Mouse (Mus musculus) heart, embryonic 11.5 days (tissue): ENCODE results near the gene Dnah3. TPM values are rescaled to one million over a fixed set of nuclear protein-coding genes. Genes with fewer than 3 reads are reported as not detected.

Experiments used
- ATAC-seq: fragments of 200-750 bp; cut with Nextera tagmentation; replicated peaks from 2 replicates; pipeline ENCODE4 v1.8.0; 2017; ENCODE audit warnings: moderate library complexity; ENCODE audit not compliant: insufficient number of reproducible peaks, low FRiP score, low TSS enrichment
- H3K27ac ChIP-seq: fragments of 300-500 bp; sonication (generic); 2 replicates; pipeline ENCODE4 v1.5.1; 2014; ENCODE audit warnings: mild to moderate bottlenecking, low read depth, low read length
- H3K27me3 ChIP-seq: fragments of 300-500 bp; sonication (generic); 2 replicates; pipeline ENCODE4 v1.6.1; 2014; ENCODE audit warnings: mild to moderate bottlenecking, low read length, mixed read lengths; ENCODE audit not compliant: control insufficient read depth, insufficient read depth
- H3K36me3 ChIP-seq: fragments of 300-500 bp; sonication (generic); 2 replicates; pipeline ENCODE4 v1.6.1; 2014; ENCODE audit warnings: mild to moderate bottlenecking, low read length, moderate library complexity, mixed read lengths; ENCODE audit not compliant: control insufficient read depth, insufficient read depth
- H3K4me1 ChIP-seq: fragments of 300-500 bp; sonication (generic); 2 replicates; pipeline ENCODE4 v1.6.1; 2014; ENCODE audit warnings: low read length; ENCODE audit not compliant: control insufficient read depth, insufficient read depth
- H3K4me2 ChIP-seq: fragments of 300-500 bp; sonication (generic); 2 replicates; pipeline ENCODE4 v1.6.1; 2014; ENCODE audit warnings: mild to moderate bottlenecking, moderate library complexity
- H3K4me3 ChIP-seq: fragments of 300-500 bp; sonication (generic); 2 replicates; pipeline ENCODE4 v1.5.1; 2014; ENCODE audit warnings: low read depth, low read length
- H3K9ac ChIP-seq: fragments of 300-500 bp; sonication (generic); 2 replicates; pipeline ENCODE4 v1.6.1; 2014; ENCODE audit warnings: mild to moderate bottlenecking, low read depth, low read length, moderate library complexity
- H3K9me3 ChIP-seq: fragments of 300-500 bp; sonication (generic); replicated peaks from 2 replicates; pipeline ENCODE4 v1.6.1; 2016; ENCODE audit warnings: low read length; ENCODE audit not compliant: control insufficient read depth
- WGBS: fragments of 180-500 bp; shearing (Covaris S2); extraction: QIAGEN DNeasy Blood & Tissue Kit; methylation state at CpG from one replicate; pipeline ENCODE4 v1.1.7; 2014; ENCODE audit not compliant: insufficient replicate concordance; 5-methylcytosine and 5-hydroxymethylcytosine counted together
- polyA plus RNA-seq: library from polyadenylated mRNA; unstranded; fragments of >200 nt; fragmentation: Nextera tagmentation; extraction: Ambion mirVana; gene quantifications from 2 replicates; pipeline ENCODE4 v1.2.1, GENCODE M21; 2014

The Dnah3 gene
- polyA plus RNA-seq, 1 experiment from 2014 or later, result not detected

DNA sequence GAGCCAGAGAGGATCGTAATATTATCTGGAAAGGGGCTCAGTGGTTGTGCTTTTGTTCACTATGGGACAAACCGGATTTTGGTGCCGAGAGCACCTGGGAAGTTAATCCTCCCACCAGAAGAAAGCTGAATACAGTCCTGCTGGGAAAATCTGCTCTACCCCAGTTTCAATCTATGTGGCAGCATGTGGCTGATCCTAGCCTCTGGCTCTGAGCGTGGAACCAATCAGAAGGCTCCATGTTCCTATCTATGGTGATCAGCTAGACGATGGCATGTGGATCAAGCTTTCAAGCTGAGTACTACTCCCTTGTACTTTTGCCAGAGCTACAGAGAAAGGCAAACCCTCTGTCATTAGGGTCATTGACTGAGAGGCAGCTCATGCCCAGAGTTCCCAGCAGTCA is 2.0 kb downstream of the Dnah3 start:
- Histone ChIP-seq H3K27me3 (no peaks in the 10 kb centered on the region), H3K9me3 (no peaks in the 10 kb centered on the region), H3K4me3 (no peak overlapping the region), H3K9ac (no peak overlapping the region), H3K36me3 (no peaks in the 10 kb centered on the region), H3K4me1 (no peaks in the 10 kb centered on the region), H3K27ac (no peak overlapping the region), H3K4me2 (no peak overlapping the region)
- ATAC-seq, result no peak
- 42% methylated on average over 5 of the region's 5 CpGs for WGBS

DNA sequence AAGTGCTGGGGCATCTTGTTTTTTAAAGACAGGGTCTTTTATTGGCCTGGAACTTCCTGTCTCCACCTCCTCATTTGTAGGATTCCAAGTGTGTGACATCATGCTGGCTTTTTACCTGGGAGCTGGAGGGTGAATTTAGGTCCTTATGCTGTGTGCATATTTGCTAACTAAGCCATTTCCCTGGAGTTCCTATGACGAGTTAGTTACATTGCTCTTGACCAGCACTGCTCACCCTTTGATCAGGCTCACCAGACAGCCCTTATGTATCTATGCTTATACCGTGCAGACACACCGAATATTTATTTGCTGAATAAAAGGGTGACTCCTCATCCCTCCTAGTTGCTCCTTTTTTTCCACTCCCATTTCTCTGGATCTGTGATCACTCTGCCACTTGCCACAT is 14.9 kb downstream of the Dnah3 start:
- WGBS, result 68% methylated on average over 3 of the region's 3 CpGs
- Histone ChIP-seq H3K36me3 (no peaks in the 10 kb centered on the region), H3K9ac (no peak overlapping the region), H3K27ac (no peak overlapping the region), H3K4me3 (no peak overlapping the region), H3K9me3 (no peaks in the 10 kb centered on the region), H3K4me1 (no peaks in the 10 kb centered on the region), H3K4me2 (no peak overlapping the region), H3K27me3 (no peaks in the 10 kb centered on the region)
- ATAC-seq, result no peak

- ATAC-seq, result no peak
- 45% methylated on average over 3 of the region's 3 CpGs for WGBS
These were observed 25.9 kb downstream of the Dnah3 start for GRCm38 (mm10) chr7:120069164-120069563.

GRCm38 (mm10) chr7:120068114-120068513 is 27.0 kb downstream of the Dnah3 start:
- no peak overlapping the region for H3K4me3 ChIP-seq
- no peaks in the 10 kb centered on the region for H3K27me3 ChIP-seq
- no peak for ATAC-seq
- H3K27ac ChIP-seq, result no peak overlapping the region
- H3K4me1 ChIP-seq, result no peaks in the 10 kb centered on the region
- no peaks in the 10 kb centered on the region for H3K9me3 ChIP-seq
- 78% methylated on average over 3 of the region's 3 CpGs for WGBS
- H3K36me3 ChIP-seq, result no peaks in the 10 kb centered on the region
- H3K4me2 ChIP-seq, result no peak overlapping the region
- no peak overlapping the region for H3K9ac ChIP-seq

More at GRCm38 (mm10) chr7:120069164-120069563, 25.9 kb downstream of the Dnah3 start:
- H3K27ac ChIP-seq, result no peak overlapping the region
- no peak overlapping the region for H3K4me3 ChIP-seq
- H3K4me1 ChIP-seq, result no peaks in the 10 kb centered on the region
- no peaks in the 10 kb centered on the region for H3K9me3 ChIP-seq
- no peaks in the 10 kb centered on the region for H3K27me3 ChIP-seq
- H3K9ac ChIP-seq, result no peak overlapping the region
- H3K4me2 ChIP-seq, result no peak overlapping the region
- no peaks in the 10 kb centered on the region for H3K36me3 ChIP-seq

- WGBS, result 71% methylated on average over 1 of the region's 1 CpGs
These were observed 31.0 kb downstream of the Dnah3 start for GRCm38 (mm10) chr7:120064045-120064444.

GRCm38 (mm10) chr7:120055479-120055878 is 39.6 kb downstream of the Dnah3 start:
- Histone ChIP-seq H3K4me1 (peaks cover 8% of the 10 kb centered on the region; the same call in 1 of the 2 replicates), H3K4me2 (no peak overlapping the region), H3K27ac (no peak overlapping the region), H3K4me3 (no peak overlapping the region), H3K9ac (no peak overlapping the region), H3K27me3 (no peaks in the 10 kb centered on the region), H3K36me3 (no peaks in the 10 kb centered on the region), H3K9me3 (no peaks in the 10 kb centered on the region)
- 71% methylated on average over 3 of the region's 3 CpGs for WGBS
- ATAC-seq, result no peak

More at GRCm38 (mm10) chr7:120064045-120064444, 31.0 kb downstream of the Dnah3 start:
- H3K36me3 ChIP-seq, result no peaks in the 10 kb centered on the region
- H3K4me1 ChIP-seq, result no peaks in the 10 kb centered on the region
- no peak for ATAC-seq
- no peaks in the 10 kb centered on the region for H3K9me3 ChIP-seq
- H3K4me2 ChIP-seq, result no peak overlapping the region
- H3K27me3 ChIP-seq, result no peaks in the 10 kb centered on the region
- no peak overlapping the region for H3K9ac ChIP-seq
- no peak overlapping the region for H3K4me3 ChIP-seq
- no peak overlapping the region for H3K27ac ChIP-seq

- H3K4me2 ChIP-seq, result no peak overlapping the region
- no peak overlapping the region for H3K9ac ChIP-seq
- H3K36me3 ChIP-seq, result no peaks in the 10 kb centered on the region
- ATAC-seq, result no peak; the same call in 1 of the 2 replicates
- peaks cover 8% of the 10 kb centered on the region; the same call in 1 of the 2 replicates for H3K4me1 ChIP-seq
- no peaks in the 10 kb centered on the region for H3K9me3 ChIP-seq
- H3K27me3 ChIP-seq, result no peaks in the 10 kb centered on the region
- no peak overlapping the region for H3K4me3 ChIP-seq
- H3K27ac ChIP-seq, result peak overlapping the region; percentile 24; the same call in 1 of the 2 replicates
- WGBS, result 23% methylated on average over 2 of the region's 2 CpGs
These were observed 41.1 kb downstream of the Dnah3 start for GRCm38 (mm10) chr7:120054016-120054415.

DNA sequence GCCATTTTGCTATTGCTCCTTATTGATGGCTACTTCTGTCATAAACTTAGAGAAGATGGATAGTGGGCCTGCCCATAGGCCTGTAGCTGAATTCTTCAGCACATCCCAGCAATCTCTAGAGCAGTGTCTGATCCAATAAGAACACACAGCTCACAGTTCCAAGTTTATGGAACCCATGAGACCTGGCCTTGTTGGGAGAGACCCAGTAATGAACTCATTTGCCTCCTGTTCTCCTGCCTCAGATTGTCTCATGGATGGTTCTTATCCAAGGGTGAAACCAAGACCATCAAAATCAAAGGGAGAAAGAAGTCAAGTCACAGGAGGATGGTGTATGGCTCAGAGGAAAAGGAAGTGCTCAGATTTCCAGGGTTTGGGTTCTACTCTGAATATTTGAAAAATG is 44.6 kb downstream of the Dnah3 start:
- no peaks in the 10 kb centered on the region for H3K36me3 ChIP-seq
- H3K9ac ChIP-seq, result no peak overlapping the region
- H3K4me1 ChIP-seq, result peaks cover 7% of the 10 kb centered on the region; the same call in 1 of the 2 replicates
- H3K27ac ChIP-seq, result no peak overlapping the region
- H3K4me2 ChIP-seq, result no peak overlapping the region
- H3K9me3 ChIP-seq, result no peaks in the 10 kb centered on the region
- no peak overlapping the region for H3K4me3 ChIP-seq
- H3K27me3 ChIP-seq, result no peaks in the 10 kb centered on the region
- ATAC-seq, result no peak

GRCm38 (mm10) chr7:120043990-120044389 is 51.1 kb downstream of the Dnah3 start:
- Histone ChIP-seq H3K9me3 (no peaks in the 10 kb centered on the region), H3K4me2 (no peak overlapping the region), H3K9ac (no peak overlapping the region), H3K4me3 (no peak overlapping the region), H3K4me1 (no peaks in the 10 kb centered on the region), H3K27me3 (no peaks in the 10 kb centered on the region), H3K27ac (no peak overlapping the region), H3K36me3 (no peaks in the 10 kb centered on the region)
- WGBS, result 80% methylated on average over 3 of the region's 3 CpGs
- no peak for ATAC-seq
